Mouse (Mus musculus): ENCODE results near the gene Glp2r. TPM values are rescaled to one million over a fixed set of nuclear protein-coding genes. Genes with fewer than 3 reads are reported as not detected.

The Glp2r gene
- polyA plus RNA-seq, 1 experiment = not detected

- Histone ChIP-seq H3K27ac (replicated peaks; ENCODE audit: low read depth, low read length) (no peak overlapping the region), H3K4me1 (ENCODE audit: control insufficient read depth, insufficient read depth, insufficient read length, low read length) (no peaks in the 10 kb centered on the region), H3K4me3 (ENCODE audit: insufficient read depth, low read depth, low read length) (no peak overlapping the region)
Observed at GRCm38 (mm10) chr11:67642835-67643234, 128.1 kb downstream of the Glp2r start.

- Histone ChIP-seq H3K27ac (replicated peaks; ENCODE audit: low read depth, low read length) (no peak overlapping the region), H3K4me1 (ENCODE audit: control insufficient read depth, insufficient read depth, insufficient read length, low read length) (no peaks in the 10 kb centered on the region), H3K4me3 (ENCODE audit: insufficient read depth, low read depth, low read length) (no peak overlapping the region)
Observed at GRCm38 (mm10) chr11:67642421-67642820, 128.5 kb downstream of the Glp2r start.

- H3K4me1 ChIP-seq (ENCODE audit: control insufficient read depth, insufficient read depth, insufficient read length, low read length) = no peaks in the 10 kb centered on the region
- H3K27ac ChIP-seq (replicated peaks; ENCODE audit: low read depth, low read length) = no peak overlapping the region
- no peak overlapping the region for H3K4me3 ChIP-seq (ENCODE audit: insufficient read depth, low read depth, low read length)
Observed at GRCm38 (mm10) chr11:67640299-67640698, 130.7 kb downstream of the Glp2r start.

- Histone ChIP-seq H3K27ac (replicated peaks; ENCODE audit: low read depth, low read length) (no peak overlapping the region), H3K4me3 (ENCODE audit: insufficient read depth, low read depth, low read length) (no peak overlapping the region), H3K4me1 (ENCODE audit: control insufficient read depth, insufficient read depth, insufficient read length, low read length) (no peaks in the 10 kb centered on the region)
Observed at GRCm38 (mm10) chr11:67638401-67638800, 132.6 kb downstream of the Glp2r start.

- H3K4me3 ChIP-seq (ENCODE audit: insufficient read depth, low read depth, low read length) = no peak overlapping the region
- peak overlapping the region; percentile 5 for H3K27ac ChIP-seq (replicated peaks; ENCODE audit: low read depth, low read length)
- H3K4me1 ChIP-seq (ENCODE audit: control insufficient read depth, insufficient read depth, insufficient read length, low read length) = no peaks in the 10 kb centered on the region
Observed at GRCm38 (mm10) chr11:67636905-67637586, 133.9 kb downstream of the Glp2r start.

GRCm38 (mm10) chr11:67636201-67636600 is 134.8 kb downstream of the Glp2r start:
- Histone ChIP-seq H3K4me3 (ENCODE audit: insufficient read depth, low read depth, low read length) (no peak overlapping the region), H3K27ac (replicated peaks; ENCODE audit: low read depth, low read length) (no peak overlapping the region), H3K4me1 (ENCODE audit: control insufficient read depth, insufficient read depth, insufficient read length, low read length) (no peaks in the 10 kb centered on the region)

GRCm38 (mm10) chr11:67633620-67634229 is 137.2 kb downstream of the Glp2r start:
- Histone ChIP-seq H3K4me3 (ENCODE audit: insufficient read depth, low read depth, low read length) (no peak overlapping the region), H3K4me1 (ENCODE audit: control insufficient read depth, insufficient read depth, insufficient read length, low read length) (no peaks in the 10 kb centered on the region), H3K27ac (replicated peaks; ENCODE audit: low read depth, low read length) (no peak overlapping the region)

- H3K4me3 ChIP-seq (ENCODE audit: insufficient read depth, low read depth, low read length) = no peak overlapping the region
- H3K4me1 ChIP-seq (ENCODE audit: control insufficient read depth, insufficient read depth, insufficient read length, low read length) = no peaks in the 10 kb centered on the region
- no peak overlapping the region for H3K27ac ChIP-seq (replicated peaks; ENCODE audit: low read depth, low read length)
Observed at GRCm38 (mm10) chr11:67632906-67633305, 138.0 kb downstream of the Glp2r start.

- no peaks in the 10 kb centered on the region for H3K4me1 ChIP-seq (ENCODE audit: control insufficient read depth, insufficient read depth, insufficient read length, low read length)
- no peak overlapping the region for H3K27ac ChIP-seq (replicated peaks; ENCODE audit: low read depth, low read length)
- no peak overlapping the region for H3K4me3 ChIP-seq (ENCODE audit: insufficient read depth, low read depth, low read length)
Observed at GRCm38 (mm10) chr11:67628522-67628921, 142.4 kb downstream of the Glp2r start.

- no peak overlapping the region for H3K27ac ChIP-seq (replicated peaks; ENCODE audit: low read depth, low read length)
- H3K4me1 ChIP-seq (ENCODE audit: control insufficient read depth, insufficient read depth, insufficient read length, low read length) = no peaks in the 10 kb centered on the region
Observed at GRCm38 (mm10) chr11:67627179-67627578, 143.8 kb downstream of the Glp2r start.

GRCm38 (mm10) chr11:67622340-67622739 is 148.6 kb downstream of the Glp2r start:
- no peak overlapping the region for H3K4me3 ChIP-seq (ENCODE audit: insufficient read depth, low read depth, low read length)
- H3K4me1 ChIP-seq (ENCODE audit: control insufficient read depth, insufficient read depth, insufficient read length, low read length) = no peaks in the 10 kb centered on the region
- no peak overlapping the region for H3K27ac ChIP-seq (replicated peaks; ENCODE audit: low read depth, low read length)

More at GRCm38 (mm10) chr11:67627179-67627578, 143.8 kb downstream of the Glp2r start:
- H3K4me3 ChIP-seq (ENCODE audit: insufficient read depth, low read depth, low read length) = no peak overlapping the region

- H3K4me3 ChIP-seq (ENCODE audit: insufficient read depth, low read depth, low read length) = no peak overlapping the region
- no peak overlapping the region for H3K27ac ChIP-seq (replicated peaks; ENCODE audit: low read depth, low read length)
- H3K4me1 ChIP-seq (ENCODE audit: control insufficient read depth, insufficient read depth, insufficient read length, low read length) = no peaks in the 10 kb centered on the region
Observed at GRCm38 (mm10) chr11:67616557-67617239, 154.3 kb downstream of the Glp2r start.

- H3K27ac ChIP-seq (replicated peaks; ENCODE audit: low read depth, low read length) = no peak overlapping the region
- H3K4me3 ChIP-seq (ENCODE audit: insufficient read depth, low read depth, low read length) = no peak overlapping the region
- no peaks in the 10 kb centered on the region for H3K4me1 ChIP-seq (ENCODE audit: control insufficient read depth, insufficient read depth, insufficient read length, low read length)
Observed at GRCm38 (mm10) chr11:67612158-67612839, 158.7 kb downstream of the Glp2r start.

Measured in brown adipose tissue, adult 24 weeks (tissue).